Mouse (Mus musculus) MEL (cell line): Measurements from ENCODE around the gene Ctnnd2. TPM values are rescaled to one million over a fixed set of nuclear protein-coding genes. Genes with fewer than 3 reads are reported as not detected.

Experiments used
- DNase-seq: peaks from one replicate; pipeline ENCODE4 v3.0.0; 2011; ENCODE audit warnings: low read depth, low spot score
- H3K27ac ChIP-seq: 2 replicates; pipeline ENCODE4 v1.5.1; 2012; ENCODE audit warnings: low read depth, mild to moderate bottlenecking, control low read depth, low read length, moderate library complexity; ENCODE audit not compliant: control insufficient read depth
- H3K27me3 ChIP-seq, 2 experiments: fragments of 150-350 bp in 1 of 2; sonication (generic) in 1 of 2; 2 replicates each; pipeline ENCODE4 v1.6.1; 2012; ENCODE audit warnings: low read length in 2 of 2, mild to moderate bottlenecking in 2 of 2, improper control_type of control experiment in 1 of 2, moderate library complexity in 1 of 2; ENCODE audit not compliant: insufficient read depth in 2 of 2, control insufficient read depth in 1 of 2
- H3K36me3 ChIP-seq, 2 experiments: 2 replicates each; pipeline ENCODE4 v1.6.1; 2012 to 2014; ENCODE audit warnings: low read length in 2 of 2, improper control_type of control experiment in 1 of 2, inconsistent platforms in 1 of 2, mild to moderate bottlenecking in 1 of 2; ENCODE audit not compliant: insufficient read depth in 2 of 2, control insufficient read depth in 1 of 2
- H3K4me1 ChIP-seq, 2 experiments: fragments of 150-350 bp in 1 of 2; sonication (generic) in 1 of 2; 2 replicates each; pipeline ENCODE4 v1.6.1; 2012; ENCODE audit warnings: low read length in 2 of 2, improper control_type of control experiment in 1 of 2, mild to moderate bottlenecking in 1 of 2; ENCODE audit not compliant: insufficient read depth in 2 of 2, control insufficient read depth in 1 of 2
- H3K4me3 ChIP-seq, 2 experiments: fragments of 150-350 bp in 1 of 2; sonication (generic) in 1 of 2; 2 replicates each; pipeline ENCODE4 v1.5.1; 2012; ENCODE audit warnings: low read depth in 2 of 2, low read length in 2 of 2, mild to moderate bottlenecking in 2 of 2, moderate library complexity in 2 of 2, control low read depth in 1 of 2, improper control_type of control experiment in 1 of 2; ENCODE audit not compliant: control insufficient read depth in 1 of 2, insufficient read depth in 1 of 2
- H3K79me2 ChIP-seq: 2 replicates; pipeline ENCODE4 v1.6.1; 2012; ENCODE audit warnings: mild to moderate bottlenecking, low read length, moderate library complexity; ENCODE audit not compliant: control insufficient read depth, poor library complexity, insufficient read depth
- H3K9ac ChIP-seq: 2 replicates; pipeline ENCODE4 v1.6.1; 2012; ENCODE audit warnings: low read depth, mild to moderate bottlenecking, control low read depth, low read length, moderate library complexity; ENCODE audit not compliant: control insufficient read depth, poor library complexity, severe bottlenecking
- H3K9me3 ChIP-seq: fragments of 150-350 bp; sonication (generic); replicated peaks from 2 replicates; pipeline ENCODE4 v1.6.1; 2012; ENCODE audit warnings: mild to moderate bottlenecking, low read length, improper control_type of control experiment, moderate library complexity; ENCODE audit not compliant: insufficient read depth
- CHD1 ChIP-seq: IDR thresholded peaks from 2 replicates; pipeline ENCODE4 v1.6.1; 2012; ENCODE audit warnings: low read depth, mild to moderate bottlenecking, inconsistent platforms, low read length, improper control_type of control experiment
- CTCF ChIP-seq, 3 experiments: IDR thresholded peaks in 2 of 3; conservative IDR thresholded peaks in 1 of 3; 2 replicates each; pipeline ENCODE4 v1.5.1; 2011 to 2012; ENCODE audit warnings: low read length in 3 of 3, low read depth in 2 of 3, mild to moderate bottlenecking in 2 of 3, improper control_type of control experiment in 1 of 3, inconsistent platforms in 1 of 3, mixed read lengths in 1 of 3, moderate library complexity in 1 of 3; ENCODE audit not compliant: control insufficient read depth in 1 of 3, insufficient read depth in 1 of 3, poor library complexity in 1 of 3, severe bottlenecking in 1 of 3
- EP300 ChIP-seq, 2 experiments: IDR thresholded peaks; 2 replicates each; pipeline ENCODE4 v1.6.1; 2011; ENCODE audit warnings: improper control_type of control experiment in 2 of 2, low read length in 2 of 2, low read depth in 1 of 2, mild to moderate bottlenecking in 1 of 2
- HCFC1 ChIP-seq: IDR thresholded peaks from 2 replicates; pipeline ENCODE4 v1.6.1; 2012; ENCODE audit warnings: low read depth, mild to moderate bottlenecking, inconsistent platforms, low read length, improper control_type of control experiment, moderate library complexity
- MAZ ChIP-seq: IDR thresholded peaks from 2 replicates; pipeline ENCODE4 v1.6.1; 2012; ENCODE audit warnings: low read depth, mild to moderate bottlenecking, inconsistent platforms, low read length, improper control_type of control experiment
- MXI1 ChIP-seq: IDR thresholded peaks from 2 replicates; pipeline ENCODE4 v1.6.1; 2011; ENCODE audit warnings: mild to moderate bottlenecking, low read depth, low read length, improper control_type of control experiment
- MYB ChIP-seq: IDR thresholded peaks from 2 replicates; pipeline ENCODE4 v1.6.1; 2011; ENCODE audit warnings: mild to moderate bottlenecking, low read depth, low read length, improper control_type of control experiment
- NRF1 ChIP-seq: IDR thresholded peaks from 2 replicates; pipeline ENCODE4 v1.6.1; 2014; ENCODE audit warnings: low read depth, mild to moderate bottlenecking, inconsistent platforms, low read length, improper control_type of control experiment, moderate library complexity; ENCODE audit not compliant: poor library complexity, insufficient read depth, severe bottlenecking
- POLR2A ChIP-seq, 2 experiments: IDR thresholded peaks; 2 replicates each; pipeline ENCODE4 v1.6.1; 2011 to 2012; ENCODE audit warnings: low read length in 2 of 2, mild to moderate bottlenecking in 2 of 2, control low read depth in 1 of 2, improper control_type of control experiment in 1 of 2, low read depth in 1 of 2, moderate library complexity in 1 of 2; ENCODE audit not compliant: control insufficient read depth in 1 of 2, insufficient read depth in 1 of 2, poor library complexity in 1 of 2
- SIN3A ChIP-seq: IDR thresholded peaks from 2 replicates; pipeline ENCODE4 v1.6.1; 2012; ENCODE audit warnings: low read length, improper control_type of control experiment, inconsistent platforms
- SMC3 ChIP-seq: IDR thresholded peaks from 2 replicates; pipeline ENCODE4 v1.6.1; 2011; ENCODE audit warnings: low read depth, low read length, improper control_type of control experiment
- TAL1 ChIP-seq: IDR thresholded peaks from 2 replicates; pipeline ENCODE4 v1.6.1; 2012; ENCODE audit warnings: mild to moderate bottlenecking, inconsistent platforms, low read length, moderate library complexity, mixed read lengths
- TBP ChIP-seq: IDR thresholded peaks from 2 replicates; pipeline ENCODE4 v1.8.0; 2011; ENCODE audit warnings: low read depth, low read length, improper control_type of control experiment
- TCF12 ChIP-seq: IDR thresholded peaks from 2 replicates; pipeline ENCODE4 v1.6.1; 2014; ENCODE audit warnings: low read depth, mild to moderate bottlenecking, inconsistent platforms, low read length, improper control_type of control experiment, moderate library complexity
- UBTF ChIP-seq: IDR thresholded peaks from 2 replicates; pipeline ENCODE4 v1.6.1; 2012; ENCODE audit warnings: low read depth, mild to moderate bottlenecking, inconsistent platforms, low read length, improper control_type of control experiment, moderate library complexity, borderline replicate concordance; ENCODE audit not compliant: insufficient read depth
- USF2 ChIP-seq, 2 experiments: IDR thresholded peaks; 2 replicates each; pipeline ENCODE4 v1.6.1; 2011 to 2012; ENCODE audit warnings: improper control_type of control experiment in 2 of 2, low read length in 2 of 2, borderline replicate concordance in 1 of 2, inconsistent platforms in 1 of 2, low read depth in 1 of 2, mild to moderate bottlenecking in 1 of 2; ENCODE audit not compliant: insufficient read depth in 1 of 2
- ZC3H11A ChIP-seq: IDR thresholded peaks from 2 replicates; pipeline ENCODE4 v1.6.1; 2012; ENCODE audit warnings: low read depth, mild to moderate bottlenecking, inconsistent platforms, low read length, improper control_type of control experiment
- ZNF384 ChIP-seq: IDR thresholded peaks from 2 replicates; pipeline ENCODE4 v1.6.1; 2012; ENCODE audit warnings: low read depth, mild to moderate bottlenecking, inconsistent platforms, low read length, improper control_type of control experiment
- polyA plus RNA-seq, 2 experiments: library from polyadenylated mRNA; stranded (reverse) in 1 of 2; unstranded in 1 of 2; fragments of >175 nt in 1 of 2; fragments of >200 nt in 1 of 2; gene quantifications; 2 replicates each; pipeline versions ENCODE4 v1.2.1 to v1.2.4; 2012; ENCODE audit warnings: low replicate concordance in 2 of 2, low read depth in 1 of 2; ENCODE audit not compliant: insufficient read length in 2 of 2, insufficient read depth in 1 of 2, missing spikeins in 1 of 2
- total RNA-seq: library from RNA; depleted of rRNA; stranded (reverse); fragments of 300-350 nt; gene quantifications from 2 replicates; pipeline ENCODE4 v1.2.3, GENCODE M21; 2012

Ctnnd2 gene
- total and polyA plus RNA-seq, 3 experiments, result 0.03 TPM; not detected in 2

GRCm38 (mm10) chr15:30887559-30887958 lies 715.2 kb downstream of the Ctnnd2 start:
- Histone ChIP-seq H3K4me3 (no peak overlapping the region), H3K9ac (no peak overlapping the region), H3K4me1 (no peaks in the 10 kb centered on the region), H3K9me3 (no peaks in the 10 kb centered on the region), H3K27me3 (no peaks in the 10 kb centered on the region), H3K27ac (no peak overlapping the region), H3K79me2 (no peaks in the 10 kb centered on the region), H3K36me3 (no peaks in the 10 kb centered on the region)
- TF ChIP-seq TCF12 (no peak), USF2 (IDR thresholded peaks at IDR 0.05; ENCODE audit: borderline replicate concordance in 1 of 2, insufficient read depth in 1 of 2, low read depth in 1 of 2, low read length in 2 of 2) (no peak), CHD1 (no peak), TBP (no peak), MXI1 (no peak), UBTF (no peak), HCFC1 (no peak), SMC3 (no peak), ZNF384 (no peak), SIN3A (no peak), NRF1 (no peak), POLR2A (IDR thresholded peaks at IDR 0.05; ENCODE audit: control insufficient read depth in 1 of 2, insufficient read depth in 1 of 2, low read depth in 1 of 2, low read length in 2 of 2, poor library complexity in 1 of 2) (no peak), TAL1 (no peak), ZC3H11A (no peak)
- DNase-seq, result no peak

- TF ChIP-seq CTCF (IDR thresholded peaks at IDR 0.05 in 2 of 3, conservative IDR thresholded peaks at IDR 0.05 in 1 of 3; ENCODE audit: control insufficient read depth in 1 of 3, insufficient read depth in 1 of 3, low read depth in 2 of 3, low read length in 3 of 3, poor library complexity in 1 of 3, severe bottlenecking in 1 of 3) (no peak), MYB (no peak), MAZ (no peak), EP300 (IDR thresholded peaks at IDR 0.05; ENCODE audit: low read depth in 1 of 2, low read length in 2 of 2) (no peak), ZNF384 (no peak), SMC3 (no peak), MXI1 (no peak)
- H3K27ac ChIP-seq, result no peak overlapping the region
- DNase-seq, result no peak
- no peaks in the 10 kb centered on the region for H3K79me2 ChIP-seq
- H3K27me3 ChIP-seq, result no peaks in the 10 kb centered on the region
- H3K9me3 ChIP-seq, result no peaks in the 10 kb centered on the region
- no peaks in the 10 kb centered on the region for H3K36me3 ChIP-seq
- H3K9ac ChIP-seq, result no peak overlapping the region
- no peaks in the 10 kb centered on the region for H3K4me1 ChIP-seq
- no peak overlapping the region for H3K4me3 ChIP-seq
Observed at GRCm38 (mm10) chr15:30891986-30892385, 719.6 kb downstream of the Ctnnd2 start.
